Mouse (Mus musculus) left cerebral cortex, postnatal 25 days (tissue): ENCODE measurements around the gene Med24. TPM values are rescaled to one million over a fixed set of nuclear protein-coding genes. Genes with fewer than 3 reads are reported as not detected.

ENCODE experiments used
- DNase-seq, 2 experiments: peaks; one replicate each; pipeline ENCODE4 v3.0.0; 2022; ENCODE audit warnings: low spot score in 2 of 2, mixed read lengths in 1 of 2
- intact Hi-C: fragments of 180-260 bp; cut with DNase I; formaldehyde crosslinking; loops from one replicate; pipeline ENCODE4 v1.15.1; 2025
- total RNA-seq, 2 experiments: library from RNA; stranded (reverse); gene quantifications; 2 replicates each; pipeline ENCODE4 v1.2.3; 2021

The Med24 gene
- total RNA-seq, 2 experiments from 2014 or later, result 116 to 131 TPM

GRCm38 (mm10) chr11:98672482-98672881 is 56.8 kb downstream of the Med24 start:
- intact Hi-C loops, result no loop called here
- DNase-seq, result no peak

GRCm38 (mm10) chr11:98671857-98672256 is 57.4 kb downstream of the Med24 start:
- DNase-seq, result no peak
- intact Hi-C loops, result no loop called here

GRCm38 (mm10) chr11:98671284-98671815 is 57.9 kb downstream of the Med24 start:
- intact Hi-C loops, result no loop called here
- no peak for DNase-seq

- intact Hi-C loops, result no loop called here
- no peak for DNase-seq
These were observed 60.3 kb downstream of the Med24 start for GRCm38 (mm10) chr11:98668984-98669383.

- intact Hi-C loops, result no loop called here
- no peak for DNase-seq
These were observed 65.1 kb downstream of the Med24 start, which contains the start of gene Gsdma for GRCm38 (mm10) chr11:98664091-98664490. Gsdma (plus strand) TSS chr11:98664351.

- intact Hi-C loops, result no loop called here
- peak; percentile 44 to 77 for DNase-seq
These were observed 68.7 kb downstream of the Med24 start for GRCm38 (mm10) chr11:98660517-98660916.

- intact Hi-C loops, result loop anchor here (1.0 to 5.0 kb wide), 2 partner anchors 21 to 48 kb away; no protein-coding TSS in a partner anchor
- DNase-seq, result peak in 1 of 2 experiments; percentile 3
These were observed 74.2 kb downstream of the Med24 start for GRCm38 (mm10) chr11:98655076-98655475.

Other genes with a start within 250 kb of the Med24 start
- gene Ikzf3, start 183.4 kb downstream of the Med24 start, total RNA-seq, result under 1 TPM in 1 of 2 experiments, not detected in 1; 0.78 TPM
- gene Zpbp2, start 178.3 kb downstream of the Med24 start, total RNA-seq, result not detected
- gene Ormdl3, start 142.1 kb downstream of the Med24 start, total RNA-seq, result 10 to 100 TPM; 48.9 TPM
- not detected for gene Lrrc3c, start 131.1 kb downstream of the Med24 start, total RNA-seq
- gene Gm12355, start 103.8 kb downstream of the Med24 start, total RNA-seq, result 10 to 100 TPM; 11.6 to 14.0 TPM
- gene Gsdma3, start 103.1 kb downstream of the Med24 start, total RNA-seq, result not detected
- not detected for gene Gsdma2, start 82.7 kb downstream of the Med24 start, total RNA-seq
- gene Gsdma, start 65.1 kb downstream of the Med24 start, total RNA-seq, result not detected
- 100 to 1,000 TPM; 129 to 132 TPM for gene Psmd3, start 46.9 kb downstream of the Med24 start, total RNA-seq
- gene Csf3, start 28.2 kb downstream of the Med24 start, total RNA-seq, result not detected
- 100 to 1,000 TPM; 719 to 771 TPM for gene Thra, start 11.2 kb upstream of the Med24 start, total RNA-seq
- gene Nr1d1, start 45.9 kb upstream of the Med24 start, total RNA-seq, result 100 to 1,000 TPM in 1 of 2 experiments, 10 to 100 TPM in 1; 92.5 to 121 TPM
- gene Msl1, start 66.1 kb upstream of the Med24 start, total RNA-seq, result 100 to 1,000 TPM; 190 to 193 TPM
- 10 to 100 TPM; 53.9 to 54.7 TPM for gene Casc3, start 75.5 kb upstream of the Med24 start, total RNA-seq
- 100 to 1,000 TPM; 138 to 148 TPM for gene Rapgefl1, start 107.3 kb upstream of the Med24 start, total RNA-seq
- gene Wipf2, start 134.2 kb upstream of the Med24 start, total RNA-seq, result 10 to 100 TPM; 61.3 to 63.3 TPM
- gene Cdc6, start 178.4 kb upstream of the Med24 start, total RNA-seq, result under 1 TPM; 0.21 to 0.60 TPM
- 10 to 100 TPM in 1 of 2 experiments, 1 to 10 TPM in 1; 9.4 to 12.1 TPM for gene Rara, start 198.4 kb upstream of the Med24 start, total RNA-seq